Mouse (Mus musculus): Measurements from ENCODE around the gene Ifngr2. TPM values are rescaled to one million over a fixed set of nuclear protein-coding genes. Genes with fewer than 3 reads are reported as not detected.

Ifngr2 gene
- polyA plus RNA-seq, 1 experiment = 5.0 TPM

- H3K27me3 ChIP-seq (ENCODE audit: control insufficient read depth, insufficient read depth, low read length, poor library complexity, severe bottlenecking) = no peaks in the 10 kb centered on the region
- H3K9me3 ChIP-seq (replicated peaks; ENCODE audit: control insufficient read depth, insufficient read depth, low read length, poor library complexity, severe bottlenecking) = no peaks in the 10 kb centered on the region
- no peak overlapping the region for H3K4me3 ChIP-seq (ENCODE audit: low read depth, low read length)
- no peaks in the 10 kb centered on the region for H3K36me3 ChIP-seq (ENCODE audit: control insufficient read depth, insufficient read depth, low read length, poor library complexity, severe bottlenecking)
- H3K27ac ChIP-seq (ENCODE audit: insufficient read depth, low read length) = no peak overlapping the region
- H3K9ac ChIP-seq (ENCODE audit: low read depth, poor library complexity, severe bottlenecking) = no peak overlapping the region
- no peaks in the 10 kb centered on the region for H3K4me1 ChIP-seq (ENCODE audit: control insufficient read depth, insufficient read depth, low read length)
- TF ChIP-seq CTCF (IDR thresholded peaks at IDR 0.05; ENCODE audit: low read depth, low read length) (no peak), EP300 (IDR thresholded peaks at IDR 0.05; ENCODE audit: insufficient read depth, low read depth, low read length) (no peak), POLR2A (IDR thresholded peaks at IDR 0.05; ENCODE audit: insufficient read depth, low read length) (no peak)
Measured at GRCm38 (mm10) chr16:91547974-91548373, 1.1 kb downstream of the Ifngr2 start.

GRCm38 (mm10) chr16:91548586-91548985 lies 1.7 kb downstream of the Ifngr2 start:
- TF ChIP-seq POLR2A (IDR thresholded peaks at IDR 0.05; ENCODE audit: insufficient read depth, low read length) (no peak), EP300 (IDR thresholded peaks at IDR 0.05; ENCODE audit: insufficient read depth, low read depth, low read length) (no peak), CTCF (IDR thresholded peaks at IDR 0.05; ENCODE audit: low read depth, low read length) (no peak)
- Histone ChIP-seq H3K4me3 (ENCODE audit: low read depth, low read length) (no peak overlapping the region), H3K36me3 (ENCODE audit: control insufficient read depth, insufficient read depth, low read length, poor library complexity, severe bottlenecking) (no peaks in the 10 kb centered on the region), H3K27me3 (ENCODE audit: control insufficient read depth, insufficient read depth, low read length, poor library complexity, severe bottlenecking) (no peaks in the 10 kb centered on the region), H3K4me1 (ENCODE audit: control insufficient read depth, insufficient read depth, low read length) (peaks cover under 1% of the 10 kb centered on the region), H3K9ac (ENCODE audit: low read depth, poor library complexity, severe bottlenecking) (no peak overlapping the region), H3K9me3 (replicated peaks; ENCODE audit: control insufficient read depth, insufficient read depth, low read length, poor library complexity, severe bottlenecking) (no peaks in the 10 kb centered on the region), H3K27ac (ENCODE audit: insufficient read depth, low read length) (no peak overlapping the region)

GRCm38 (mm10) chr16:91548996-91549395 lies 2.1 kb downstream of the Ifngr2 start:
- H3K9ac ChIP-seq (ENCODE audit: low read depth, poor library complexity, severe bottlenecking) = no peak overlapping the region
- no peaks in the 10 kb centered on the region for H3K27me3 ChIP-seq (ENCODE audit: control insufficient read depth, insufficient read depth, low read length, poor library complexity, severe bottlenecking)
- TF ChIP-seq CTCF (IDR thresholded peaks at IDR 0.05; ENCODE audit: low read depth, low read length) (no peak), EP300 (IDR thresholded peaks at IDR 0.05; ENCODE audit: insufficient read depth, low read depth, low read length) (no peak), POLR2A (IDR thresholded peaks at IDR 0.05; ENCODE audit: insufficient read depth, low read length) (no peak)
- no peak overlapping the region for H3K4me3 ChIP-seq (ENCODE audit: low read depth, low read length)
- H3K4me1 ChIP-seq (ENCODE audit: control insufficient read depth, insufficient read depth, low read length) = peaks cover 2% of the 10 kb centered on the region
- H3K36me3 ChIP-seq (ENCODE audit: control insufficient read depth, insufficient read depth, low read length, poor library complexity, severe bottlenecking) = no peaks in the 10 kb centered on the region
- no peaks in the 10 kb centered on the region for H3K9me3 ChIP-seq (replicated peaks; ENCODE audit: control insufficient read depth, insufficient read depth, low read length, poor library complexity, severe bottlenecking)
- H3K27ac ChIP-seq (ENCODE audit: insufficient read depth, low read length) = no peak overlapping the region

GRCm38 (mm10) chr16:91549616-91550015 lies 2.7 kb downstream of the Ifngr2 start:
- Histone ChIP-seq H3K36me3 (ENCODE audit: control insufficient read depth, insufficient read depth, low read length, poor library complexity, severe bottlenecking) (no peaks in the 10 kb centered on the region), H3K27ac (ENCODE audit: insufficient read depth, low read length) (no peak overlapping the region), H3K4me3 (ENCODE audit: low read depth, low read length) (no peak overlapping the region), H3K9ac (ENCODE audit: low read depth, poor library complexity, severe bottlenecking) (no peak overlapping the region), H3K4me1 (ENCODE audit: control insufficient read depth, insufficient read depth, low read length) (peaks cover 2% of the 10 kb centered on the region), H3K9me3 (replicated peaks; ENCODE audit: control insufficient read depth, insufficient read depth, low read length, poor library complexity, severe bottlenecking) (no peaks in the 10 kb centered on the region), H3K27me3 (ENCODE audit: control insufficient read depth, insufficient read depth, low read length, poor library complexity, severe bottlenecking) (no peaks in the 10 kb centered on the region)
- TF ChIP-seq POLR2A (IDR thresholded peaks at IDR 0.05; ENCODE audit: insufficient read depth, low read length) (no peak), CTCF (IDR thresholded peaks at IDR 0.05; ENCODE audit: low read depth, low read length) (no peak), EP300 (IDR thresholded peaks at IDR 0.05; ENCODE audit: insufficient read depth, low read depth, low read length) (no peak)

GRCm38 (mm10) chr16:91551081-91551524 lies 4.2 kb downstream of the Ifngr2 start:
- Histone ChIP-seq H3K4me1 (ENCODE audit: control insufficient read depth, insufficient read depth, low read length) (peaks cover 7% of the 10 kb centered on the region), H3K27ac (ENCODE audit: insufficient read depth, low read length) (no peak overlapping the region), H3K9me3 (replicated peaks; ENCODE audit: control insufficient read depth, insufficient read depth, low read length, poor library complexity, severe bottlenecking) (no peaks in the 10 kb centered on the region), H3K4me3 (ENCODE audit: low read depth, low read length) (no peak overlapping the region), H3K9ac (ENCODE audit: low read depth, poor library complexity, severe bottlenecking) (no peak overlapping the region), H3K27me3 (ENCODE audit: control insufficient read depth, insufficient read depth, low read length, poor library complexity, severe bottlenecking) (no peaks in the 10 kb centered on the region), H3K36me3 (ENCODE audit: control insufficient read depth, insufficient read depth, low read length, poor library complexity, severe bottlenecking) (no peaks in the 10 kb centered on the region)
- TF ChIP-seq CTCF (IDR thresholded peaks at IDR 0.05; ENCODE audit: low read depth, low read length) (no peak), POLR2A (IDR thresholded peaks at IDR 0.05; ENCODE audit: insufficient read depth, low read length) (no peak), EP300 (IDR thresholded peaks at IDR 0.05; ENCODE audit: insufficient read depth, low read depth, low read length) (no peak)

- Histone ChIP-seq H3K9me3 (replicated peaks; ENCODE audit: control insufficient read depth, insufficient read depth, low read length, poor library complexity, severe bottlenecking) (no peaks in the 10 kb centered on the region), H3K36me3 (ENCODE audit: control insufficient read depth, insufficient read depth, low read length, poor library complexity, severe bottlenecking) (no peaks in the 10 kb centered on the region), H3K4me3 (ENCODE audit: low read depth, low read length) (no peak overlapping the region), H3K27ac (ENCODE audit: insufficient read depth, low read length) (no peak overlapping the region), H3K9ac (ENCODE audit: low read depth, poor library complexity, severe bottlenecking) (no peak overlapping the region), H3K4me1 (ENCODE audit: control insufficient read depth, insufficient read depth, low read length) (peaks cover 7% of the 10 kb centered on the region), H3K27me3 (ENCODE audit: control insufficient read depth, insufficient read depth, low read length, poor library complexity, severe bottlenecking) (no peaks in the 10 kb centered on the region)
- no peak for TF ChIP-seq CTCF (IDR thresholded peaks at IDR 0.05; ENCODE audit: low read depth, low read length)
- TF ChIP-seq POLR2A (IDR thresholded peaks at IDR 0.05; ENCODE audit: insufficient read depth, low read length) = no peak
- no peak for TF ChIP-seq EP300 (IDR thresholded peaks at IDR 0.05; ENCODE audit: insufficient read depth, low read depth, low read length)
Measured at GRCm38 (mm10) chr16:91552072-91552471, 5.2 kb downstream of the Ifngr2 start.
